Mouse (Mus musculus): ENCODE measurements at regions not wholly inside any gene's neighbourhood (a gene's known extent, or its start where the extent isn't known, plus 50 kb on each side); places are given as distances from the start of the nearest gene placed in this dataset.
"Not testable (repeated sequence)": the region's sequence is repeated elsewhere in the genome, so short reads cannot be mapped to it uniquely, and the experiment has no call there.

GRCm38 (mm10) chr6:31923951-31924668 lies 125.9 kb upstream of the 1700012A03Rik start:
- TF ChIP-seq CTCF (IDR thresholded peaks at IDR 0.05; ENCODE audit: insufficient read depth, low read depth, low read length), result no peak
- Histone ChIP-seq H3K27ac (ENCODE audit: insufficient read depth, low read depth, low read length) (no peak overlapping the region), H3K4me1 (ENCODE audit: control insufficient read depth, insufficient read depth, low read length) (0 out of 2 replicates have a peak, but pooled peaks cover 3% of the 10 kb centered on the region), H3K4me3 (ENCODE audit: insufficient read depth, low read depth, low read length) (no peak overlapping the region)
- 30% methylated on average over 3 of the region's 3 CpGs for WGBS

GRCm38 (mm10) chr6:31921561-31922152 lies 128.4 kb upstream of the 1700012A03Rik start:
- 88% methylated on average over 9 of the region's 9 CpGs for WGBS
- no peak for TF ChIP-seq POLR2A (IDR thresholded peaks at IDR 0.05; ENCODE audit: insufficient read depth, low read depth, low read length)
- TF ChIP-seq CTCF (IDR thresholded peaks at IDR 0.05; ENCODE audit: insufficient read depth, low read depth, low read length), result no peak
- Histone ChIP-seq H3K4me3 (ENCODE audit: insufficient read depth, low read depth, low read length) (no peak overlapping the region), H3K27ac (ENCODE audit: insufficient read depth, low read depth, low read length) (no peak overlapping the region), H3K4me1 (ENCODE audit: control insufficient read depth, insufficient read depth, low read length) (0 out of 2 replicates have a peak, but pooled peaks cover 5% of the 10 kb centered on the region)

- TF ChIP-seq CTCF (IDR thresholded peaks at IDR 0.05; ENCODE audit: insufficient read depth, low read depth, low read length) (no peak), POLR2A (IDR thresholded peaks at IDR 0.05; ENCODE audit: insufficient read depth, low read depth, low read length) (no peak)
Measured at GRCm38 (mm10) chr6:31917411-31918131, 132.5 kb upstream of the 1700012A03Rik start.

GRCm38 (mm10) chr6:31901791-31902190 lies 148.3 kb upstream of the 1700012A03Rik start:
- TF ChIP-seq CTCF (IDR thresholded peaks at IDR 0.05; ENCODE audit: insufficient read depth, low read depth, low read length) (no peak), POLR2A (IDR thresholded peaks at IDR 0.05; ENCODE audit: insufficient read depth, low read depth, low read length) (no peak)
- Histone ChIP-seq H3K4me1 (ENCODE audit: control insufficient read depth, insufficient read depth, low read length) (peaks cover 3% of the 10 kb centered on the region; the same call in 1 of the 2 replicates), H3K4me3 (ENCODE audit: insufficient read depth, low read depth, low read length) (no peak overlapping the region), H3K27ac (ENCODE audit: insufficient read depth, low read depth, low read length) (no peak overlapping the region)
- 89% methylated on average over 2 of the region's 2 CpGs for WGBS

More at GRCm38 (mm10) chr6:31917411-31918131, 132.5 kb upstream of the 1700012A03Rik start:
- WGBS, result 67% methylated on average over 13 of the region's 13 CpGs
- H3K4me3 ChIP-seq (ENCODE audit: insufficient read depth, low read depth, low read length), result no peak overlapping the region
- 0 out of 2 replicates have a peak, but pooled peaks cover 2% of the 10 kb centered on the region for H3K4me1 ChIP-seq (ENCODE audit: control insufficient read depth, insufficient read depth, low read length)
- no peak overlapping the region for H3K27ac ChIP-seq (ENCODE audit: insufficient read depth, low read depth, low read length)

- Histone ChIP-seq H3K27ac (ENCODE audit: insufficient read depth, low read depth, low read length) (no peak overlapping the region), H3K4me3 (ENCODE audit: insufficient read depth, low read depth, low read length) (no peak overlapping the region), H3K4me1 (ENCODE audit: control insufficient read depth, insufficient read depth, low read length) (peaks cover 3% of the 10 kb centered on the region; the same call in 1 of the 2 replicates)
- TF ChIP-seq POLR2A (IDR thresholded peaks at IDR 0.05; ENCODE audit: insufficient read depth, low read depth, low read length) (no peak), CTCF (IDR thresholded peaks at IDR 0.05; ENCODE audit: insufficient read depth, low read depth, low read length) (no peak)
- 57% methylated on average over 3 of the region's 3 CpGs for WGBS
Measured at GRCm38 (mm10) chr6:31899055-31899454, 151.0 kb upstream of the 1700012A03Rik start.

- no peak for TF ChIP-seq CTCF (IDR thresholded peaks at IDR 0.05; ENCODE audit: insufficient read depth, low read depth, low read length)
- no peak for TF ChIP-seq POLR2A (IDR thresholded peaks at IDR 0.05; ENCODE audit: insufficient read depth, low read depth, low read length)
- H3K27ac ChIP-seq (ENCODE audit: insufficient read depth, low read depth, low read length), result no peak overlapping the region
- peaks cover 3% of the 10 kb centered on the region; the same call in 1 of the 2 replicates for H3K4me1 ChIP-seq (ENCODE audit: control insufficient read depth, insufficient read depth, low read length)
- H3K4me3 ChIP-seq (ENCODE audit: insufficient read depth, low read depth, low read length), result no peak overlapping the region
- 37% methylated on average over 4 of the region's 4 CpGs for WGBS
Measured at GRCm38 (mm10) chr6:31898609-31899008, 151.4 kb upstream of the 1700012A03Rik start.

- Histone ChIP-seq H3K4me3 (ENCODE audit: insufficient read depth, low read depth, low read length) (no peak overlapping the region), H3K4me1 (ENCODE audit: control insufficient read depth, insufficient read depth, low read length) (peaks cover 3% of the 10 kb centered on the region; the same call in 1 of the 2 replicates), H3K27ac (ENCODE audit: insufficient read depth, low read depth, low read length) (no peak overlapping the region)
- 86% methylated on average over 3 of the region's 3 CpGs for WGBS
- TF ChIP-seq CTCF (IDR thresholded peaks at IDR 0.05; ENCODE audit: insufficient read depth, low read depth, low read length), result no peak
- TF ChIP-seq POLR2A (IDR thresholded peaks at IDR 0.05; ENCODE audit: insufficient read depth, low read depth, low read length), result no peak
Measured at GRCm38 (mm10) chr6:31897001-31897400, 153.0 kb upstream of the 1700012A03Rik start.

GRCm38 (mm10) chr6:31895835-31896234 lies 154.2 kb upstream of the 1700012A03Rik start:
- H3K27ac ChIP-seq (ENCODE audit: insufficient read depth, low read depth, low read length), result no peak overlapping the region
- no peak overlapping the region for H3K4me3 ChIP-seq (ENCODE audit: insufficient read depth, low read depth, low read length)
- TF ChIP-seq POLR2A (IDR thresholded peaks at IDR 0.05; ENCODE audit: insufficient read depth, low read depth, low read length) (no peak), CTCF (IDR thresholded peaks at IDR 0.05; ENCODE audit: insufficient read depth, low read depth, low read length) (no peak)
- WGBS, result 71% methylated on average over 3 of the region's 3 CpGs
- H3K4me1 ChIP-seq (ENCODE audit: control insufficient read depth, insufficient read depth, low read length), result peaks cover 3% of the 10 kb centered on the region; the same call in 1 of the 2 replicates

GRCm38 (mm10) chr6:31886931-31887330 lies 163.1 kb upstream of the 1700012A03Rik start:
- TF ChIP-seq POLR2A (IDR thresholded peaks at IDR 0.05; ENCODE audit: insufficient read depth, low read depth, low read length) (no peak), CTCF (IDR thresholded peaks at IDR 0.05; ENCODE audit: insufficient read depth, low read depth, low read length) (no peak)
- 60% methylated on average over 4 of the region's 4 CpGs for WGBS
- H3K4me3 ChIP-seq (ENCODE audit: insufficient read depth, low read depth, low read length), result no peak overlapping the region
- no peaks in the 10 kb centered on the region for H3K4me1 ChIP-seq (ENCODE audit: control insufficient read depth, insufficient read depth, low read length)
- H3K27ac ChIP-seq (ENCODE audit: insufficient read depth, low read depth, low read length), result no peak overlapping the region

GRCm38 (mm10) chr6:31885196-31885595 lies 164.8 kb upstream of the 1700012A03Rik start:
- not testable (repeated sequence) for H3K4me1 ChIP-seq (ENCODE audit: control insufficient read depth, insufficient read depth, low read length); H3K27ac ChIP-seq (ENCODE audit: insufficient read depth, low read depth, low read length); H3K4me3 ChIP-seq (ENCODE audit: insufficient read depth, low read depth, low read length)
- WGBS, result 39% methylated on average over 1 of the region's 1 CpGs

All from olfactory bulb, adult 2 months (tissue).